Mouse (Mus musculus) right cerebral cortex, postnatal 4 days (tissue): ENCODE data around the gene Scd1.
A peak's percentile ranks its signal among the peaks of the same experiment; 100 is the strongest.

Source experiments
- DNase-seq: peaks from one replicate; pipeline ENCODE4 v3.0.0-alpha.2; 2022

The Scd1 gene

GRCm38 (mm10) chr19:44407341-44408222, at the start of gene Scd1:
Gene Scd1 (minus strand): TSS chr19:44407879.
- DNase-seq, result peak; percentile 64

GRCm38 (mm10) chr19:44455356-44455755, 47.7 kb upstream of the Scd1 start:
- no peak for DNase-seq

- no peak for DNase-seq
These were observed 47.2 kb upstream of the Scd1 start for GRCm38 (mm10) chr19:44454862-44455261.

- DNase-seq, result no peak
These were observed 40.2 kb upstream of the Scd1 start for GRCm38 (mm10) chr19:44447927-44448326.

GRCm38 (mm10) chr19:44445755-44446154, 38.1 kb upstream of the Scd1 start:
- no peak for DNase-seq

GRCm38 (mm10) chr19:44439302-44439701, 31.6 kb upstream of the Scd1 start:
- DNase-seq, result no peak

GRCm38 (mm10) chr19:44437975-44438374, 30.3 kb upstream of the Scd1 start:
- no peak for DNase-seq

- no peak for DNase-seq
These were observed 24.4 kb upstream of the Scd1 start for GRCm38 (mm10) chr19:44432084-44432483.

- no peak for DNase-seq
These were observed 20.0 kb upstream of the Scd1 start for GRCm38 (mm10) chr19:44427721-44428120.

- DNase-seq, result no peak
These were observed 14.5 kb upstream of the Scd1 start for GRCm38 (mm10) chr19:44422051-44422631.

GRCm38 (mm10) chr19:44419530-44419929, 11.9 kb upstream of the Scd1 start:
- no peak for DNase-seq

- peak; percentile 84 for DNase-seq
These were observed 11.3 kb upstream of the Scd1 start for GRCm38 (mm10) chr19:44418945-44419344.

- DNase-seq, result no peak
These were observed 10.9 kb upstream of the Scd1 start for GRCm38 (mm10) chr19:44418544-44418943.

GRCm38 (mm10) chr19:44418061-44418460, 10.4 kb upstream of the Scd1 start:
- no peak for DNase-seq

- DNase-seq, result no peak
These were observed 9.8 kb upstream of the Scd1 start for GRCm38 (mm10) chr19:44417448-44417847.

- DNase-seq, result no peak
These were observed 8.6 kb upstream of the Scd1 start for GRCm38 (mm10) chr19:44416240-44416639.

- no peak for DNase-seq
These were observed 7.8 kb upstream of the Scd1 start for GRCm38 (mm10) chr19:44415464-44415863.

GRCm38 (mm10) chr19:44410269-44410992, 2.8 kb upstream of the Scd1 start:
- no peak for DNase-seq

GRCm38 (mm10) chr19:44408595-44408994, 916 bp upstream of the Scd1 start:
- no peak for DNase-seq

GRCm38 (mm10) chr19:44408223-44408545, 505 bp upstream of the Scd1 start:
- peak; percentile 47 for DNase-seq

GRCm38 (mm10) chr19:44403546-44403945, 4.1 kb downstream of the Scd1 start:
- no peak for DNase-seq

- no peak for DNase-seq
These were observed 7.0 kb downstream of the Scd1 start for GRCm38 (mm10) chr19:44400484-44401197.

- no peak for DNase-seq
These were observed 7.6 kb downstream of the Scd1 start for GRCm38 (mm10) chr19:44400076-44400475.
